Mouse (Mus musculus): ENCODE data around the gene Ccdc136. TPM values are rescaled to one million over a fixed set of nuclear protein-coding genes. Genes with fewer than 3 reads are reported as not detected.

The Ccdc136 gene
- polyA plus RNA-seq, 1 experiment from 2014 or later: 30.3 TPM

GRCm38 (mm10) chr6:29362246-29363128 is 33.6 kb upstream of the Ccdc136 start:
- Histone ChIP-seq H3K27me3 (ENCODE audit: control insufficient read depth, insufficient read depth, low read length) (no peaks in the 10 kb centered on the region), H3K9me3 (ENCODE audit: control insufficient read depth, low read length) (no peaks in the 10 kb centered on the region), H3K4me1 (ENCODE audit: control insufficient read depth, insufficient read depth, low read length) (no peaks in the 10 kb centered on the region), H3K4me3 (ENCODE audit: low read length) (no peak overlapping the region), H3K27ac (ENCODE audit: low read depth, low read length) (no peak overlapping the region), H3K9ac (ENCODE audit: low read depth, low read length) (no peak overlapping the region), H3K4me2 (replicated peaks; ENCODE audit: low read depth, low read length) (no peak overlapping the region), H3K36me3 (ENCODE audit: control insufficient read depth, insufficient read depth, low read length) (peaks cover 53% of the 10 kb centered on the region)
- no peak for ATAC-seq (ENCODE audit: low FRiP score, low TSS enrichment)
- 80% methylated on average over 7 of the region's 7 CpGs for WGBS

DNA sequence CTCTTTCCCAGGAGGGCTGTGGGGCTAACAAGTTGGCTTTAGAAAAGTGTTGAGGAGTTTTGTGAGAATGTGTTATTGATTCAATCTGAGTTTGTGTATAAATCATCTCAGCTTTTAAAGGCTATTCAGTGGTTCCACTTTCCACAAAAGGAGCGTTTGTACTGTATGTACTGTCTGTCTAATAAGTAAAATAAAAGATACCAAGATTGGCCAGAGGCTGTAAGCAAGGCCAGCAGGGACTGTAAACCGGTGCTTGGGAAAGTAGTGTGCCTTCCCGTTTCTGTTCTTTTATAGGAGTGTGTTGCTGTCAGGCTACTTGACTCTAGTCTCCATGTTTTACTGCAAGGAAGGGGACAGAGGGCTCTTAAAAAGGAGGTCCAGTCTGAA is 33.0 kb upstream of the Ccdc136 start:
- Histone ChIP-seq H3K27ac (ENCODE audit: low read depth, low read length) (no peak overlapping the region), H3K9ac (ENCODE audit: low read depth, low read length) (no peak overlapping the region), H3K4me2 (replicated peaks; ENCODE audit: low read depth, low read length) (no peak overlapping the region), H3K27me3 (ENCODE audit: control insufficient read depth, insufficient read depth, low read length) (no peaks in the 10 kb centered on the region), H3K9me3 (ENCODE audit: control insufficient read depth, low read length) (no peaks in the 10 kb centered on the region), H3K36me3 (ENCODE audit: control insufficient read depth, insufficient read depth, low read length) (peaks cover 53% of the 10 kb centered on the region), H3K4me1 (ENCODE audit: control insufficient read depth, insufficient read depth, low read length) (no peaks in the 10 kb centered on the region), H3K4me3 (ENCODE audit: low read length) (no peak overlapping the region)
- no peak for ATAC-seq (ENCODE audit: low FRiP score, low TSS enrichment)
- WGBS: 84% methylated on average over 3 of the region's 3 CpGs

DNA sequence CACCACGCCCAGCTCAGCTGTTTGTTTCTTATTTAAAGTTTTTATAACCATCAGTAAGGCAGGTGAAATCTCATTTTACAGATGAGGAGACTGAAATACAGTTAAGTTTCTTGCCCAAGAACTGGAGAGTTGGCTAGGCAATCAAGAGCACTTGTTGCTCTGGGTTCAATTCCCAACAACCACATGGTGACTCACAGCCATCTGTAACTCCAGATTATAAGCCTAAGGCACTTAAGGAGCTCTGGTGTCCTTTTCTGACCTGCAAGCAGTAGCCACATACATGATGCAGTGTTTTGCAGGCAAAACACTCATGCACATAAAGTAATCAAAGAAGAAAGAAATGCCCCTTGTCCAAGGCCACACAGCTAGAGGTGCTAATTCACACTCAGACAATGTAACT is 30.8 kb upstream of the Ccdc136 start:
- 85% methylated on average over 1 of the region's 1 CpGs for WGBS
- ATAC-seq (ENCODE audit: low FRiP score, low TSS enrichment): no peak
- H3K9ac ChIP-seq (ENCODE audit: low read depth, low read length): no peak overlapping the region
- H3K4me2 ChIP-seq (replicated peaks; ENCODE audit: low read depth, low read length): no peak overlapping the region
- H3K27me3 ChIP-seq (ENCODE audit: control insufficient read depth, insufficient read depth, low read length): no peaks in the 10 kb centered on the region
- no peaks in the 10 kb centered on the region for H3K9me3 ChIP-seq (ENCODE audit: control insufficient read depth, low read length)
- no peaks in the 10 kb centered on the region for H3K4me1 ChIP-seq (ENCODE audit: control insufficient read depth, insufficient read depth, low read length)
- no peak overlapping the region for H3K27ac ChIP-seq (ENCODE audit: low read depth, low read length)
- no peak overlapping the region for H3K4me3 ChIP-seq (ENCODE audit: low read length)
- H3K36me3 ChIP-seq (ENCODE audit: control insufficient read depth, insufficient read depth, low read length): peaks cover 56% of the 10 kb centered on the region

DNA sequence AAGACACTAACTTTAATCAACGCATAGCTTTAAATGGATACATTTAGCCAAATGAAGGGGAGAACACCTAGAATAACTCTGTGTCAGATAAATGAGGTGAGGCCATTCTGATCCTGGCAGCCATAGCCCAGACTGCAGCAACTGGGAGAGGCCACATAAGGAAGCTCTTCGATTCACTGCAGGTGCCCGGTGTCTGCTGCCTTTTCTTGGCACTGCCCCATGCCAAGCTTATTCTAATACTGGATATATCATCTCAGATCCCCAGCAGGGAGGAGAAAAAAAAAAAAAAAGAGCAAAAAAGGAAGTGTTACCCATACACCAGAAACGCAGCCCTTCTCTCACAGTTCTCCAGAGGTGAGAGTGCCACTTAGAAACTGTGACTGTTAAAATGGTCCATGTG is 18.7 kb upstream of the Ccdc136 start:
- no peaks in the 10 kb centered on the region for H3K27me3 ChIP-seq (ENCODE audit: control insufficient read depth, insufficient read depth, low read length)
- H3K4me1 ChIP-seq (ENCODE audit: control insufficient read depth, insufficient read depth, low read length): no peaks in the 10 kb centered on the region
- H3K4me2 ChIP-seq (replicated peaks; ENCODE audit: low read depth, low read length): no peak overlapping the region
- H3K4me3 ChIP-seq (ENCODE audit: low read length): no peak overlapping the region
- no peak for ATAC-seq (ENCODE audit: low FRiP score, low TSS enrichment)
- no peak overlapping the region for H3K27ac ChIP-seq (ENCODE audit: low read depth, low read length)
- H3K36me3 ChIP-seq (ENCODE audit: control insufficient read depth, insufficient read depth, low read length): peaks cover 56% of the 10 kb centered on the region
- H3K9ac ChIP-seq (ENCODE audit: low read depth, low read length): no peak overlapping the region
- 94% methylated on average over 4 of the region's 4 CpGs for WGBS
- no peaks in the 10 kb centered on the region for H3K9me3 ChIP-seq (ENCODE audit: control insufficient read depth, low read length)

- no peak overlapping the region for H3K4me2 ChIP-seq (replicated peaks; ENCODE audit: low read depth, low read length)
- no peaks in the 10 kb centered on the region for H3K27me3 ChIP-seq (ENCODE audit: control insufficient read depth, insufficient read depth, low read length)
- no peaks in the 10 kb centered on the region for H3K9me3 ChIP-seq (ENCODE audit: control insufficient read depth, low read length)
- no peak overlapping the region for H3K9ac ChIP-seq (ENCODE audit: low read depth, low read length)
- no peak for ATAC-seq (ENCODE audit: low FRiP score, low TSS enrichment)
- 90% methylated on average over 10 of the region's 10 CpGs for WGBS
- no peak overlapping the region for H3K27ac ChIP-seq (ENCODE audit: low read depth, low read length)
- no peaks in the 10 kb centered on the region for H3K4me1 ChIP-seq (ENCODE audit: control insufficient read depth, insufficient read depth, low read length)
- no peak overlapping the region for H3K4me3 ChIP-seq (ENCODE audit: low read length)
- H3K36me3 ChIP-seq (ENCODE audit: control insufficient read depth, insufficient read depth, low read length): peaks cover 44% of the 10 kb centered on the region
Observed at GRCm38 (mm10) chr6:29378678-29379077, 17.4 kb upstream of the Ccdc136 start.

- H3K27ac ChIP-seq (ENCODE audit: low read depth, low read length): no peak overlapping the region
- H3K4me1 ChIP-seq (ENCODE audit: control insufficient read depth, insufficient read depth, low read length): no peaks in the 10 kb centered on the region
- no peak overlapping the region for H3K4me2 ChIP-seq (replicated peaks; ENCODE audit: low read depth, low read length)
- no peak for ATAC-seq (ENCODE audit: low FRiP score, low TSS enrichment)
- no peak overlapping the region for H3K9ac ChIP-seq (ENCODE audit: low read depth, low read length)
- H3K36me3 ChIP-seq (ENCODE audit: control insufficient read depth, insufficient read depth, low read length): peaks cover 32% of the 10 kb centered on the region
- H3K27me3 ChIP-seq (ENCODE audit: control insufficient read depth, insufficient read depth, low read length): no peaks in the 10 kb centered on the region
- WGBS: 93% methylated on average over 6 of the region's 6 CpGs
- H3K9me3 ChIP-seq (ENCODE audit: control insufficient read depth, low read length): no peaks in the 10 kb centered on the region
- H3K4me3 ChIP-seq (ENCODE audit: low read length): no peak overlapping the region
Observed at GRCm38 (mm10) chr6:29379954-29380353, 16.2 kb upstream of the Ccdc136 start.

GRCm38 (mm10) chr6:29382442-29382841 is 13.7 kb upstream of the Ccdc136 start:
- Histone ChIP-seq H3K4me1 (ENCODE audit: control insufficient read depth, insufficient read depth, low read length) (no peaks in the 10 kb centered on the region; the same call in 1 of the 2 replicates), H3K27me3 (ENCODE audit: control insufficient read depth, insufficient read depth, low read length) (no peaks in the 10 kb centered on the region), H3K36me3 (ENCODE audit: control insufficient read depth, insufficient read depth, low read length) (peaks cover 7% of the 10 kb centered on the region; the same call in 1 of the 2 replicates), H3K9me3 (ENCODE audit: control insufficient read depth, low read length) (no peaks in the 10 kb centered on the region), H3K9ac (ENCODE audit: low read depth, low read length) (no peak overlapping the region), H3K4me3 (ENCODE audit: low read length) (no peak overlapping the region), H3K4me2 (replicated peaks; ENCODE audit: low read depth, low read length) (no peak overlapping the region), H3K27ac (ENCODE audit: low read depth, low read length) (no peak overlapping the region)
- 62% methylated on average over 2 of the region's 2 CpGs for WGBS
- no peak for ATAC-seq (ENCODE audit: low FRiP score, low TSS enrichment)

DNA sequence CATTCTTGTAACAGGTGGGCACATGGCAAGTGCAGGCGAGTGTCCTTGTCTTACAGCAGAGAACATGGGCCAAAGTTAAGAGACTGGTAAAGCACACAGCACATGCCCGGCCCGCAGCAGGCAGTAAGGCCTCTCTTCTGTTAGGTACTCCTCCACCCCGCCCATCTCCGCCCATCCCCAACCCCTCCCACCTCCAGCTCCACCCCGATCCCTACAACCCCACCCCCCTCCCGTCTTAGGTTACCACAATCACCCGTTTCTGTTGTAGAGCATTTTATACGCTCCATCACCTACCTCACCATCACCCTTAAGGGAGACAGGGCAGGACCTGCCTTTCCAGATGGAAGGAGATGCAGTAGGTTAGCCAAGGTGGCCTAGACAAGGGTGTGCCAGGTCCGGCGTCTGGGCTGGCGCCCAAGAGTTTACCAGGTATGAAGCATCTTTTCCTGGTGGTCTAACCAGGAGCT is 8.0 kb upstream of the Ccdc136 start, which contains the start of gene Opn1sw:
Gene Opn1sw, minus strand, starts transcription at position 417 of the 467 bp plus-strand sequence.
- WGBS: 2% methylated on average over 12 of the region's 12 CpGs
- Histone ChIP-seq H3K27ac (ENCODE audit: low read depth, low read length) (no peak within 1 kb of the TSS), H3K9ac (ENCODE audit: low read depth, low read length) (0 out of 2 replicates have a peak within 1 kb of the TSS, but pooled peaks have one; percentile 23), H3K4me1 (ENCODE audit: control insufficient read depth, insufficient read depth, low read length) (peaks cover 5% of the 10 kb centered on the region), H3K9me3 (ENCODE audit: control insufficient read depth, low read length) (no peaks in the 10 kb centered on the region), H3K27me3 (ENCODE audit: control insufficient read depth, insufficient read depth, low read length) (no peaks in the 10 kb centered on the region), H3K4me3 (ENCODE audit: low read length) (peak within 1 kb of the TSS; percentile 41), H3K36me3 (ENCODE audit: control insufficient read depth, insufficient read depth, low read length) (no peaks in the 10 kb centered on the region), H3K4me2 (replicated peaks; ENCODE audit: low read depth, low read length) (peak within 1 kb of the TSS; percentile 49)
- peak; percentile 80 for ATAC-seq (ENCODE audit: low FRiP score, low TSS enrichment)

GRCm38 (mm10) chr6:29388606-29389080 is 7.5 kb upstream of the Ccdc136 start:
- Histone ChIP-seq H3K36me3 (ENCODE audit: control insufficient read depth, insufficient read depth, low read length) (no peaks in the 10 kb centered on the region), H3K9me3 (ENCODE audit: control insufficient read depth, low read length) (no peaks in the 10 kb centered on the region), H3K27ac (ENCODE audit: low read depth, low read length) (no peak overlapping the region), H3K4me2 (replicated peaks; ENCODE audit: low read depth, low read length) (peak overlapping the region; percentile 49), H3K4me3 (ENCODE audit: low read length) (peak overlapping the region; percentile 41), H3K4me1 (ENCODE audit: control insufficient read depth, insufficient read depth, low read length) (peaks cover 5% of the 10 kb centered on the region), H3K27me3 (ENCODE audit: control insufficient read depth, insufficient read depth, low read length) (no peaks in the 10 kb centered on the region; the same call in 1 of the 2 replicates), H3K9ac (ENCODE audit: low read depth, low read length) (no peak overlapping the region)
- peak; percentile 92 for ATAC-seq (ENCODE audit: low FRiP score, low TSS enrichment)
- 6% methylated on average over 11 of the region's 11 CpGs for WGBS

Measured in kidney, embryonic 14.5 days (tissue).